Mouse (Mus musculus): ENCODE results near the gene Cdan1. TPM values are rescaled to one million over a fixed set of nuclear protein-coding genes. Genes with fewer than 3 reads are reported as not detected.
A peak's percentile ranks its signal among the peaks of the same experiment; 100 is the strongest.

The Cdan1 gene
- polyA plus RNA-seq, 1 experiment from 2014 or later, result 7.9 TPM

GRCm38 (mm10) chr2:120826936-120827638, 22.8 kb downstream of the Cdan1 start:
- Histone ChIP-seq H3K9ac (ENCODE audit: low read length) (no peak overlapping the region), H3K4me1 (ENCODE audit: control insufficient read depth, insufficient read depth, low read length) (no peaks in the 10 kb centered on the region), H3K27ac (ENCODE audit: low read depth, low read length) (no peak overlapping the region), H3K4me3 (ENCODE audit: low read depth, low read length) (no peak overlapping the region), H3K4me2 (ENCODE audit: low read depth) (no peak overlapping the region), H3K36me3 (ENCODE audit: control insufficient read depth, insufficient read depth, low read length) (no peaks in the 10 kb centered on the region; the same call in 1 of the 2 replicates), H3K9me3 (ENCODE audit: control insufficient read depth, low read length) (no peaks in the 10 kb centered on the region), H3K27me3 (ENCODE audit: control insufficient read depth, insufficient read depth, low read length) (no peaks in the 10 kb centered on the region)
- ATAC-seq (ENCODE audit: insufficient read depth, low FRiP score, low TSS enrichment), result no peak
- no peak for DNase-seq (ENCODE audit: low spot score)
- WGBS, result 54% methylated on average over 1 of the region's 1 CpGs

GRCm38 (mm10) chr2:120770265-120770935, 79.5 kb downstream of the Cdan1 start:
- DNase-seq (ENCODE audit: low spot score) (no peak), ATAC-seq (ENCODE audit: insufficient read depth, low FRiP score, low TSS enrichment) (no peak)
- H3K27ac ChIP-seq (ENCODE audit: low read depth, low read length), result no peak overlapping the region
- H3K4me2 ChIP-seq (ENCODE audit: low read depth), result no peak overlapping the region
- no peaks in the 10 kb centered on the region for H3K9me3 ChIP-seq (ENCODE audit: control insufficient read depth, low read length)
- no peaks in the 10 kb centered on the region for H3K4me1 ChIP-seq (ENCODE audit: control insufficient read depth, insufficient read depth, low read length)
- H3K36me3 ChIP-seq (ENCODE audit: control insufficient read depth, insufficient read depth, low read length), result no peaks in the 10 kb centered on the region
- no peaks in the 10 kb centered on the region for H3K27me3 ChIP-seq (ENCODE audit: control insufficient read depth, insufficient read depth, low read length)
- no peak overlapping the region for H3K9ac ChIP-seq (ENCODE audit: low read length)
- H3K4me3 ChIP-seq (ENCODE audit: low read depth, low read length), result no peak overlapping the region
- 88% methylated on average over 2 of the region's 2 CpGs for WGBS

GRCm38 (mm10) chr2:120761922-120762321, 88.0 kb downstream of the Cdan1 start:
- H3K4me3 ChIP-seq (ENCODE audit: low read depth, low read length), result no peak overlapping the region
- H3K4me1 ChIP-seq (ENCODE audit: control insufficient read depth, insufficient read depth, low read length), result no peaks in the 10 kb centered on the region
- H3K9ac ChIP-seq (ENCODE audit: low read length), result no peak overlapping the region
- ATAC-seq (ENCODE audit: insufficient read depth, low FRiP score, low TSS enrichment) (no peak), DNase-seq (ENCODE audit: low spot score) (no peak)
- H3K9me3 ChIP-seq (ENCODE audit: control insufficient read depth, low read length), result no peaks in the 10 kb centered on the region
- H3K27ac ChIP-seq (ENCODE audit: low read depth, low read length), result no peak overlapping the region
- no peaks in the 10 kb centered on the region for H3K36me3 ChIP-seq (ENCODE audit: control insufficient read depth, insufficient read depth, low read length)
- H3K27me3 ChIP-seq (ENCODE audit: control insufficient read depth, insufficient read depth, low read length), result no peaks in the 10 kb centered on the region
- no peak overlapping the region for H3K4me2 ChIP-seq (ENCODE audit: low read depth)

GRCm38 (mm10) chr2:120748041-120748440, 101.9 kb downstream of the Cdan1 start:
- H3K4me1 ChIP-seq (ENCODE audit: control insufficient read depth, insufficient read depth, low read length), result no peaks in the 10 kb centered on the region
- no peak overlapping the region for H3K4me2 ChIP-seq (ENCODE audit: low read depth)
- ATAC-seq (ENCODE audit: insufficient read depth, low FRiP score, low TSS enrichment) (no peak), DNase-seq (ENCODE audit: low spot score) (no peak)
- H3K27ac ChIP-seq (ENCODE audit: low read depth, low read length), result no peak overlapping the region
- no peak overlapping the region for H3K4me3 ChIP-seq (ENCODE audit: low read depth, low read length)
- peaks cover 8% of the 10 kb centered on the region; the same call in 1 of the 2 replicates for H3K36me3 ChIP-seq (ENCODE audit: control insufficient read depth, insufficient read depth, low read length)
- H3K9ac ChIP-seq (ENCODE audit: low read length), result no peak overlapping the region
- 98% methylated on average over 2 of the region's 2 CpGs for WGBS
- H3K9me3 ChIP-seq (ENCODE audit: control insufficient read depth, low read length), result no peaks in the 10 kb centered on the region
- no peaks in the 10 kb centered on the region for H3K27me3 ChIP-seq (ENCODE audit: control insufficient read depth, insufficient read depth, low read length)

- Histone ChIP-seq H3K27me3 (ENCODE audit: control insufficient read depth, insufficient read depth, low read length) (no peaks in the 10 kb centered on the region), H3K4me2 (ENCODE audit: low read depth) (no peak overlapping the region), H3K36me3 (ENCODE audit: control insufficient read depth, insufficient read depth, low read length) (peaks cover 8% of the 10 kb centered on the region; the same call in 1 of the 2 replicates), H3K27ac (ENCODE audit: low read depth, low read length) (no peak overlapping the region), H3K9me3 (ENCODE audit: control insufficient read depth, low read length) (no peaks in the 10 kb centered on the region), H3K4me3 (ENCODE audit: low read depth, low read length) (no peak overlapping the region), H3K9ac (ENCODE audit: low read length) (no peak overlapping the region), H3K4me1 (ENCODE audit: control insufficient read depth, insufficient read depth, low read length) (no peaks in the 10 kb centered on the region)
- ATAC-seq (ENCODE audit: insufficient read depth, low FRiP score, low TSS enrichment), result no peak
- no peak for DNase-seq (ENCODE audit: low spot score)
- 93% methylated on average over 1 of the region's 1 CpGs for whole genome bisulfite sequencing
Observed at GRCm38 (mm10) chr2:120745496-120745895, 104.4 kb downstream of the Cdan1 start.

- H3K4me3 ChIP-seq (ENCODE audit: low read depth, low read length), result peak overlapping the region; percentile 98
- 37% methylated on average over 7 of the region's 7 CpGs for WGBS
Observed at GRCm38 (mm10) chr2:120731877-120732530, 117.9 kb downstream of the Cdan1 start.

GRCm38 (mm10) chr2:120731167-120731862, 118.6 kb downstream of the Cdan1 start:
- peak overlapping the region; percentile 91 for H3K9ac ChIP-seq (ENCODE audit: low read length)
- H3K9me3 ChIP-seq (ENCODE audit: control insufficient read depth, low read length), result no peaks in the 10 kb centered on the region
- H3K4me2 ChIP-seq (ENCODE audit: low read depth), result peak overlapping the region; percentile 98
- H3K4me1 ChIP-seq (ENCODE audit: control insufficient read depth, insufficient read depth, low read length), result peaks cover 20% of the 10 kb centered on the region
- peak overlapping the region; percentile 98 for H3K4me3 ChIP-seq (ENCODE audit: low read depth, low read length)
- H3K36me3 ChIP-seq (ENCODE audit: control insufficient read depth, insufficient read depth, low read length), result peaks cover 7% of the 10 kb centered on the region
- DNase-seq (ENCODE audit: low spot score), result peak; percentile 95
- ATAC-seq (ENCODE audit: insufficient read depth, low FRiP score, low TSS enrichment), result peak; percentile 94
- peak overlapping the region; percentile 78 for H3K27ac ChIP-seq (ENCODE audit: low read depth, low read length)
- under 1% methylated on average over 61 of the region's 61 CpGs for WGBS
- no peaks in the 10 kb centered on the region for H3K27me3 ChIP-seq (ENCODE audit: control insufficient read depth, insufficient read depth, low read length)

More at GRCm38 (mm10) chr2:120731877-120732530, 117.9 kb downstream of the Cdan1 start:
- DNase-seq (ENCODE audit: low spot score), result no peak
- Histone ChIP-seq H3K4me1 (ENCODE audit: control insufficient read depth, insufficient read depth, low read length) (peaks cover 20% of the 10 kb centered on the region), H3K9ac (ENCODE audit: low read length) (peak overlapping the region; percentile 91), H3K4me2 (ENCODE audit: low read depth) (peak overlapping the region; percentile 98), H3K27me3 (ENCODE audit: control insufficient read depth, insufficient read depth, low read length) (no peaks in the 10 kb centered on the region), H3K9me3 (ENCODE audit: control insufficient read depth, low read length) (no peaks in the 10 kb centered on the region), H3K27ac (ENCODE audit: low read depth, low read length) (peak overlapping the region; percentile 78; the same call in 1 of the 2 replicates), H3K36me3 (ENCODE audit: control insufficient read depth, insufficient read depth, low read length) (peaks cover 2% of the 10 kb centered on the region)
- ATAC-seq (ENCODE audit: insufficient read depth, low FRiP score, low TSS enrichment), result no peak

GRCm38 (mm10) chr2:120730639-120731166, 119.2 kb downstream of the Cdan1 start:
- Histone ChIP-seq H3K9ac (ENCODE audit: low read length) (peak overlapping the region; percentile 91), H3K4me3 (ENCODE audit: low read depth, low read length) (peak overlapping the region; percentile 98), H3K27ac (ENCODE audit: low read depth, low read length) (peak overlapping the region; percentile 78), H3K36me3 (ENCODE audit: control insufficient read depth, insufficient read depth, low read length) (peaks cover 10% of the 10 kb centered on the region), H3K4me2 (ENCODE audit: low read depth) (peak overlapping the region; percentile 98), H3K4me1 (ENCODE audit: control insufficient read depth, insufficient read depth, low read length) (peaks cover 20% of the 10 kb centered on the region), H3K27me3 (ENCODE audit: control insufficient read depth, insufficient read depth, low read length) (no peaks in the 10 kb centered on the region), H3K9me3 (ENCODE audit: control insufficient read depth, low read length) (no peaks in the 10 kb centered on the region)
- under 1% methylated on average over 49 of the region's 50 CpGs for WGBS
- DNase-seq (ENCODE audit: low spot score) (peak; percentile 14), ATAC-seq (ENCODE audit: insufficient read depth, low FRiP score, low TSS enrichment) (peak; percentile 48)
